Mouse (Mus musculus) effector memory CD4-positive, alpha-beta T cell, adult 7 months (primary cell): ENCODE results near the gene Vstm2l. TPM values are rescaled to one million over a fixed set of nuclear protein-coding genes. Genes with fewer than 3 reads are reported as not detected.

Source experiments
- polyA plus RNA-seq: library from polyadenylated mRNA; unstranded; fragments of 100-300 nt; shearing (Covaris generic); gene quantifications from one replicate; pipeline ENCODE4 v1.2.1, GENCODE M21; 2017

The Vstm2l gene
- not detected for polyA plus RNA-seq

GRCm38 (mm10) chr2:157914105-157914764 lies at the start of gene Vstm2l:
Gene Vstm2l, plus strand, starts transcription at chr2:157914653.

Other genes starting within 250 kb of the Vstm2l start
- gene Ctnnbl1, start 177.3 kb upstream of the Vstm2l start, polyA plus RNA-seq = 61.1 TPM
- 15.3 TPM for gene Tti1, start 113.8 kb downstream of the Vstm2l start, polyA plus RNA-seq
- gene Rprd1b, start 113.8 kb downstream of the Vstm2l start, polyA plus RNA-seq = 33.8 TPM
- gene Tgm2, start 231.8 kb downstream of the Vstm2l start, polyA plus RNA-seq = 0.79 TPM